Mouse (Mus musculus) myocyte (in vitro differentiated cells): ENCODE data around the gene Tnfrsf1a. TPM values are rescaled to one million over a fixed set of nuclear protein-coding genes. Genes with fewer than 3 reads are reported as not detected.

ENCODE experiments used
- H3K27me3 ChIP-seq: one replicate; pipeline ENCODE4 v1.6.1; 2011; ENCODE audit not compliant: control insufficient read depth, insufficient read depth, insufficient read length
- H3K36me3 ChIP-seq: one replicate; pipeline ENCODE4 v1.6.1; 2011; ENCODE audit not compliant: control insufficient read depth, insufficient read depth
- H3K4me2 ChIP-seq: one replicate; pipeline ENCODE4 v1.6.1; 2011; ENCODE audit warnings: low read depth, control low read depth
- H3K4me3 ChIP-seq: one replicate; pipeline ENCODE4 v1.5.1; 2011; ENCODE audit warnings: mild to moderate bottlenecking, control low read depth, moderate library complexity
- H3K79me2 ChIP-seq: one replicate; pipeline ENCODE4 v1.6.1; 2011; ENCODE audit not compliant: control insufficient read depth, insufficient read depth
- H3ac ChIP-seq: one replicate; pipeline ENCODE4 v1.6.1; 2011; ENCODE audit not compliant: control insufficient read depth, insufficient read length
- CEBPB ChIP-seq: IDR thresholded peaks from 2 replicates; pipeline ENCODE4 v1.6.1; 2011; ENCODE audit warnings: mild to moderate bottlenecking, moderate library complexity; ENCODE audit not compliant: poor library complexity, insufficient read depth, severe bottlenecking
- E2F4 ChIP-seq: IDR thresholded peaks from one replicate; pipeline ENCODE4 v1.6.1; 2011; ENCODE audit warnings: mild to moderate bottlenecking, control low read depth, moderate library complexity; ENCODE audit not compliant: insufficient read depth
- MAX ChIP-seq: IDR thresholded peaks from one replicate; pipeline ENCODE4 v1.6.1; 2011; ENCODE audit warnings: low read depth, mild to moderate bottlenecking, control low read depth
- MYOD1 ChIP-seq, 3 experiments: IDR thresholded peaks; one replicate each; pipeline ENCODE4 v1.6.1; 2011; ENCODE audit warnings: control low read depth in 2 of 3, low read depth in 2 of 3, mild to moderate bottlenecking in 2 of 3, moderate library complexity in 1 of 3; ENCODE audit not compliant: insufficient read length in 2 of 3, control insufficient read depth in 1 of 3
- MYOG ChIP-seq, 3 experiments: IDR thresholded peaks; one replicate each; pipeline ENCODE4 v1.6.1; 2011; ENCODE audit warnings: control low read depth in 2 of 3, low read depth in 2 of 3, mild to moderate bottlenecking in 2 of 3; ENCODE audit not compliant: insufficient read length in 2 of 3, control insufficient read depth in 1 of 3, insufficient read depth in 1 of 3
- POLR2A ChIP-seq: IDR thresholded peaks from one replicate; pipeline ENCODE4 v1.6.1; 2011; ENCODE audit warnings: low read depth, mild to moderate bottlenecking, control low read depth, moderate library complexity; ENCODE audit not compliant: insufficient read length
- POLR2AphosphoS2 ChIP-seq: IDR thresholded peaks from one replicate; pipeline ENCODE4 v1.6.1; 2011; ENCODE audit warnings: low read depth, control low read depth; ENCODE audit not compliant: insufficient read length
- REST ChIP-seq: IDR thresholded peaks from one replicate; pipeline ENCODE4 v1.6.1; 2011; ENCODE audit warnings: mild to moderate bottlenecking, control low read depth, moderate library complexity; ENCODE audit not compliant: insufficient read depth, insufficient read length
- SRF ChIP-seq: IDR thresholded peaks from one replicate; pipeline ENCODE4 v1.6.1; 2011; ENCODE audit warnings: low read depth; ENCODE audit not compliant: control insufficient read depth, insufficient read length
- TCF12 ChIP-seq: IDR thresholded peaks from one replicate; pipeline ENCODE4 v1.6.1; 2011; ENCODE audit warnings: mild to moderate bottlenecking, control low read depth; ENCODE audit not compliant: poor library complexity, insufficient read depth, severe bottlenecking
- TCF3 ChIP-seq: IDR thresholded peaks from one replicate; pipeline ENCODE4 v1.6.1; 2011; ENCODE audit warnings: low read depth, control low read depth; ENCODE audit not compliant: insufficient read length
- USF1 ChIP-seq: IDR thresholded peaks from one replicate; pipeline ENCODE4 v1.6.1; 2011; ENCODE audit warnings: low read depth, mild to moderate bottlenecking, control low read depth, moderate library complexity
- polyA plus RNA-seq: library from polyadenylated mRNA; unstranded; fragments of >200 nt; fragmentation: generic; extraction: Trizol; gene quantifications from one replicate; pipeline ENCODE4 v1.2.1, GENCODE M21; 2012; ENCODE audit warnings: missing spikeins

Tnfrsf1a gene
- polyA plus RNA-seq, 1 experiment, result 84.5 TPM

DNA sequence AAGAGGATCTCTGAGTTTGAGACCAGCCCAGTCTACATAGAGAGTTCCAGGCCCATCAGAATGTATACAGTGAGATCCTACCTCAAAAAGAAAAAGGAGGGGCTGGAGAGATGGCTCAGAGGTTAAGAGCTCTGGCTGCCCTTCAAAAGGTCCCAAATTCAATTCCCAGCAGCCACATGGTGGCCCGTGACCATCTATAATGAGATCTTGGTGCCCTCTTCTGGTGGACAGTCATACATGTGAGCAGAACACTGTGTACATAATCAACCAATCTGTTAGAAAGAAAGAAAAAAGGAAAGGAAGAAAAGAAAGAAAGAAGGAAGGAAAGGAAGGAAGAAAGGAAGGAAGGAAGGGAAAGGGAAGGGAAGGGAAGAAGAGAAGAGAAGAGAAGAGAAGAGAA is 17.0 kb downstream of the Tnfrsf1a start:
- H3K36me3 ChIP-seq, result no peaks in the 10 kb centered on the region
- no peak overlapping the region for H3K4me2 ChIP-seq
- H3K4me3 ChIP-seq, result no peak overlapping the region
- peaks cover 7% of the 10 kb centered on the region for H3K27me3 ChIP-seq
- TF ChIP-seq MYOG (IDR thresholded peaks at IDR 0.05; ENCODE audit: control insufficient read depth in 1 of 3, insufficient read depth in 1 of 3, insufficient read length in 2 of 3, low read depth in 2 of 3) (no peak), CEBPB (no peak), TCF12 (no peak), SRF (no peak), USF1 (no peak), MYOD1 (IDR thresholded peaks at IDR 0.05; ENCODE audit: control insufficient read depth in 1 of 3, insufficient read length in 2 of 3, low read depth in 2 of 3) (no peak), TCF3 (no peak), POLR2A (no peak), E2F4 (no peak), MAX (no peak), REST (no peak), POLR2AphosphoS2 (no peak)
- no peak overlapping the region for H3ac ChIP-seq
- no peaks in the 10 kb centered on the region for H3K79me2 ChIP-seq

DNA sequence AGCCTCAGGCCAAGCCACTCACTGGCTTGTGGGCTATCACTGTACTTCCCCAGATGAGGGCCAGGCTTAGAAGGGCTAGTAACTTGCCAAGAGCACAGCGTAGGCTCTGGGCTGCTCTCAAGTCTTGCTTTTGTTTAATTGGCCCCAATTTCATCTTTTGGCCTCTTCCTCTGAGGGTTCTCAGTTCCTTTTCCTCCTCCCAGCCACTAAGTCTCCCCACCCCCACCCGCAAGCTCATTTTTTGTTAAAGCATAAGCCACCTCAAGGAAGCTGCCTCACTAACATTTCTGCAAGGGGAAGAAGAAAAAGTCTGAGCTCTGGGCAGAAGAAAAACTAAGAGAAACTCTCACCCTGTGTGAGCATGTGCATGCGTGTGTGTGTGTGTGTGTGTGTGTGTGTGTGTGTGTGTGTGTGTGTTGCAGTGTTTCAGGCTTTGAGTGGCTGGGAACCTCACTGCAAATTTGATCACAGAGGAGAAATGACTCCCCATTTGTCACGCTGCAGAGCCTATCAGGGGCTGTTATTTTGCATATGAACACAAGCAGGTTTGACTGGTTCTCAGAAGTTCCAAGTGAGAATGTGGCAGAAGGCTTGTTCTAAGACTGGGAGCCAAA is 18.7 kb downstream of the Tnfrsf1a start:
- Histone ChIP-seq H3ac (no peak overlapping the region), H3K4me3 (no peak overlapping the region), H3K79me2 (no peaks in the 10 kb centered on the region), H3K36me3 (no peaks in the 10 kb centered on the region), H3K4me2 (no peak overlapping the region), H3K27me3 (peaks cover 20% of the 10 kb centered on the region)
- TF ChIP-seq E2F4 (no peak), MYOG (IDR thresholded peaks at IDR 0.05; ENCODE audit: control insufficient read depth in 1 of 3, insufficient read depth in 1 of 3, insufficient read length in 2 of 3, low read depth in 2 of 3) (no peak), POLR2A (no peak), POLR2AphosphoS2 (no peak), TCF3 (no peak), TCF12 (no peak)

DNA sequence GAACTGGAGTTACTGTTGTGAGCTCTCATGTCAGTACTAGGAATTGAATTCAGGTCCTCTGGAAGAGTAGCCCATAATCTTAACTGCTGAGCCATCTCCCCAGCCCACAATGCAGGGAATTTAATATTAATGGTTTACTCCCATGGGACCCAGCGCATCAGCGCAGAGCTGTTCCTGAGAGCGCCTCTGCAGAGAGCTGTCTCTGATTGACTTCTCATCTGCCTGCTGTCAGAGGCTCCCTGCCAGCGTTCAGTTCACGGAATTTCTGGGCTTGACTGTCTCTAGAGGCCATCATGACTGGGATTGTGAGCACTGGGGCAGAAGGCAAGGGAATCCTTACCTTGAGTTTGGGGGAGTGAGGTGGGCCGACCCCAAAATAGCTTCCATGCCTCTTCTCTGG is 27.9 kb downstream of the Tnfrsf1a start:
- TF ChIP-seq MAX (no peak), MYOD1 (IDR thresholded peaks at IDR 0.05; ENCODE audit: control insufficient read depth in 1 of 3, insufficient read length in 2 of 3, low read depth in 2 of 3) (no peak), SRF (no peak), REST (no peak), CEBPB (no peak), TCF12 (no peak), TCF3 (no peak), POLR2A (no peak), MYOG (IDR thresholded peaks at IDR 0.05; ENCODE audit: control insufficient read depth in 1 of 3, insufficient read depth in 1 of 3, insufficient read length in 2 of 3, low read depth in 2 of 3) (no peak), E2F4 (no peak), POLR2AphosphoS2 (no peak)
- H3K27me3 ChIP-seq, result peaks cover 18% of the 10 kb centered on the region
- H3ac ChIP-seq, result no peak overlapping the region
- peak overlapping the region; percentile 59 for H3K4me2 ChIP-seq
- H3K36me3 ChIP-seq, result no peaks in the 10 kb centered on the region
- no peaks in the 10 kb centered on the region for H3K79me2 ChIP-seq
- no peak overlapping the region for H3K4me3 ChIP-seq

DNA sequence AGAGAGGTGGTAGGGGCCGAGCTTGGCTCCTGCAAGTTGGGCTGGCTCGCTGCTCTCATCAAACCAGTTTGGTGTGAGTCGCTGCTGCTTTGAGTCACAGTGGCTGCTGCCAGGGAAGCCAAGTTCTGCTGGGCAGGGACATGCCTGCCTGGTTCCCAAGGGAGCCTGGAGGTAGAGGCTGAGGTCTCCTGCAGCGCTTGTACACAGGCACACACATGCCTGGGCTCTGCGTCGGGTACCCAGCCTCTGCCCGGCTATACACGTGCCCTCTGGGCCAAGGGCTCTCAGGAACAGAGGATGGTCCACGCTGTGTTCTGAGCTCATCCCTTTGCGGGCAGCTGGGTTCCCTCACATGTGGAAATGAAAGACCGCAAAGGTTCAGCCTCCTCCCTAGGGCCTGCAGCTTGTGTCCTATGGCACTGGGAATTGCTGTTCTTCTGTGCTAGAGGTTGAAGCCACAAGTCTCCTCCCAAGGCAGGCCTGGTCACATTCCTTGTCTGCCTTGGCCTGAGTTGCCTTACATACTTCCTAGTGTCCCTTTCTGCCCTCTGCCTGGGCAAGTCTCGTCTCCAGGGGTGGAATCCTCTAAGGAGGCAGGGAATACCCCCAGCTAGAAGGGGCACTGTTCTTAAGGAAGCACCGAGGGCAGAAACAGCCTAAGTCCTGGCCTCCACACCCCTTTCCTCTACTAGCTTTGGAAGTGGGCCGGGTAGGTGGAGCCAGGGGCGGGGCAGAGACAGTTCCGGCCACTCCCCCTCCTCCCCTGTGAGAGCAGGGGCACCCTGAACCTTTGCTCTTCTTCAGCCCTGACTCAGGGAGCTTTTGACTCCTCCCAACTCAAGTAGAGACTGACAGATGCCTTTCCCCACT is 28.7 kb downstream of the Tnfrsf1a start:
- Histone ChIP-seq H3K4me3 (no peak overlapping the region), H3K79me2 (no peaks in the 10 kb centered on the region), H3ac (no peak overlapping the region), H3K27me3 (peaks cover 10% of the 10 kb centered on the region), H3K36me3 (no peaks in the 10 kb centered on the region), H3K4me2 (peak overlapping the region; percentile 59)
- TF ChIP-seq MAX, result no peak
- TF ChIP-seq SRF, result no peak
- TF ChIP-seq POLR2A, result peak; percentile 32
- TF ChIP-seq MYOD1 (IDR thresholded peaks at IDR 0.05; ENCODE audit: control insufficient read depth in 1 of 3, insufficient read length in 2 of 3, low read depth in 2 of 3), result no peak
- TF ChIP-seq MYOG (IDR thresholded peaks at IDR 0.05; ENCODE audit: control insufficient read depth in 1 of 3, insufficient read depth in 1 of 3, insufficient read length in 2 of 3, low read depth in 2 of 3), result no peak
- TF ChIP-seq POLR2AphosphoS2, result no peak

DNA sequence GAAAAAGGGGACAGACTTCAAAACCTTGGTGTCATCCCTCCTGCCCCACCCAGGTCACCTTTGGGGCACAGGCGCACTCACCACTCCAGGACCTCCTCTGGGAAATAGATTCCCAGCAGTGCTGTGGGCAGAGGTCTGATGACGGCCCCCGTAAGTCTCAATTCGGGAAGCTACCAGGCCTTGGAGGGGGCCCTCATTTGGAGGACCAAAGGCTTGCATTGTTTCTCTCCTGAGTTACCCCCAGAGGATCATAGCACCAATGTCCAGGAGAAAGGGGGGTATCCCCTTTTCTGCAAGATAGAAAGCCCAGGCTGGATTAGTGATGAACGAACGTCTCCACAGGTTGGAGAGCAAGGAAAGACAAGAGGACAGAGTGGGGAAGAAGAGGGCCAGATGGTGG is 29.5 kb downstream of the Tnfrsf1a start:
- H3K27me3 ChIP-seq, result peaks cover 6% of the 10 kb centered on the region

More for the DNA sequence above, 29.5 kb downstream of the Tnfrsf1a start:
- peak overlapping the region; percentile 59 for H3K4me2 ChIP-seq
- H3K36me3 ChIP-seq, result no peaks in the 10 kb centered on the region
- TF ChIP-seq POLR2A, result no peak
- no peak for TF ChIP-seq TCF12
- no peak for TF ChIP-seq USF1
- no peak for TF ChIP-seq MYOG (IDR thresholded peaks at IDR 0.05; ENCODE audit: control insufficient read depth in 1 of 3, insufficient read depth in 1 of 3, insufficient read length in 2 of 3, low read depth in 2 of 3)
- TF ChIP-seq SRF, result no peak
- no peak for TF ChIP-seq TCF3
- no peak for TF ChIP-seq E2F4
- TF ChIP-seq POLR2AphosphoS2, result no peak
- TF ChIP-seq MAX, result no peak
- no peak for TF ChIP-seq CEBPB
- TF ChIP-seq REST, result no peak
- H3K79me2 ChIP-seq, result no peaks in the 10 kb centered on the region
- no peak overlapping the region for H3ac ChIP-seq
- no peak overlapping the region for H3K4me3 ChIP-seq
